10 mouse cellular contexts compared by ENCODE assay signal in the genomic region with DNA sequence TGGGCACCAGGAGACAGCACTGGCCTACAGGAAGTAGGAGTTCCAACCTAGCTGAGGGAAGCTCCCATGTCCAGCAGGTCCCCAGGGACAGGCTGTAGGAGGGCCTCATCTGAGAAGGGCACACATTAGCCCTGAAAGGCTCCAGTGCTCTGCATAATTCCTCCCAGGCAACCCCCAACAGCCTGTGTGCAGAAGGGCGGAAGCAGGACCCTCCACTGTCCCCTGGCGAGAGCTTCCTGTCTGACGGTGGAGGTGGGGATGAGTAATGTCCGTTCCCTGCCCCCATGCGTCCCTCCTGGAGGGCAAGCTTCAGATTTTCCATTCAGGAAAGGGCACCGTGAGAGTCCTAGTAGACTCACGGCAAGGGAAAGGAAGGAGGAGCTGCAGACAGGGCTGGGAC.
DNase-seq lines count a peak whose midpoint lies in the region; ATAC-seq and TF ChIP-seq lines count a peak whose summit lies in the region.
"Had no signal": no experiment of that assay in that cellular context is flagged by ENCODE, and none has a peak within 500 bp of the region (broad histone marks: within the 10 kb centered on the region; RNA-seq: fewer than 3 reads in every experiment).

No protein-coding gene starts in this region.

- peak overlapping the region; percentile 16; the same call in 1 of the 2 replicates for H3K4me2 ChIP-seq in heart, embryonic 14.5 days (ENCODE audit: low read length)
- H3K4me2 ChIP-seq in kidney, embryonic 16.5 days (replicated peaks; ENCODE audit: low read depth, low read length), result no peak overlapping the region
- no peak overlapping the region for H3K4me2 ChIP-seq in midbrain, postnatal 0 days (ENCODE audit: low read depth, low read length, poor library complexity, severe bottlenecking)

- peak overlapping the region; percentile 64 to 75 for H3K27ac ChIP-seq in heart, embryonic 14.5 days (replicated peaks in 1 of 2; ENCODE audit: control insufficient read depth in 1 of 2, insufficient read depth in 1 of 2, low read depth in 2 of 2, low read length in 2 of 2)
- H3K27ac ChIP-seq in embryonic facial prominence, embryonic 10.5 days (replicated peaks), result peak overlapping the region; percentile 27
- peak overlapping the region; percentile 85 for H3K27ac ChIP-seq in kidney, embryonic 16.5 days (ENCODE audit: low read length)
- H3K27ac ChIP-seq in midbrain, postnatal 0 days (ENCODE audit: low read depth, low read length), result no peak overlapping the region

- TF ChIP-seq CTCF in midbrain, postnatal 0 days (IDR thresholded peaks at IDR 0.05), result no peak

- DNase-seq in heart, adult 8-10 months (ENCODE audit: low spot score), result no peak
- DNase-seq in embryonic facial prominence, embryonic 10.5 days (ENCODE audit: low spot score), result no peak
- DNase-seq in lung, postnatal 14 days, result peak; percentile 42
- DNase-seq in left cerebral cortex, adult 8-10 months (ENCODE audit: low spot score in 2 of 2), result no peak
- no peak for DNase-seq in midbrain, postnatal 0 days (ENCODE audit: low spot score)
- DNase-seq: thymus, postnatal 36 days had no signal

- peaks cover 62% of the 10 kb centered on the region for H3K36me3 ChIP-seq in heart, embryonic 14.5 days (ENCODE audit: control insufficient read depth, insufficient read depth, low read length)
- H3K36me3 ChIP-seq in embryonic facial prominence, embryonic 10.5 days (replicated peaks), result peaks cover 91% of the 10 kb centered on the region
- peaks cover 13% of the 10 kb centered on the region; the same call in 1 of the 2 replicates for H3K36me3 ChIP-seq in kidney, embryonic 16.5 days (ENCODE audit: insufficient read depth, low read length)
- H3K36me3 ChIP-seq in midbrain, postnatal 0 days (ENCODE audit: insufficient read depth, low read length), result peaks cover 36% of the 10 kb centered on the region

- H3K4me3 ChIP-seq in heart, embryonic 14.5 days (ENCODE audit: control insufficient read depth in 1 of 2, insufficient read depth in 1 of 2, low read depth in 1 of 2, low read length in 2 of 2), result no peak overlapping the region
- H3K4me3 ChIP-seq in embryonic facial prominence, embryonic 10.5 days, result no peak overlapping the region
- H3K4me3 ChIP-seq in kidney, embryonic 16.5 days (ENCODE audit: low read length), result no peak overlapping the region
- no peak overlapping the region for H3K4me3 ChIP-seq in midbrain, postnatal 0 days (ENCODE audit: low read depth, low read length)

- 32% methylated on average over 7 of the region's 7 CpGs for WGBS in heart, embryonic 14.5 days
- 33% methylated on average over 7 of the region's 7 CpGs for WGBS in embryonic facial prominence, embryonic 10.5 days
- 19% methylated on average over 7 of the region's 7 CpGs for WGBS in kidney, embryonic 16.5 days
- 52% methylated on average over 7 of the region's 7 CpGs for WGBS in midbrain, postnatal 0 days

- no peak for ATAC-seq in heart, embryonic 14.5 days (ENCODE audit: insufficient number of reproducible peaks, insufficient read depth, low FRiP score, low read depth)
- ATAC-seq in kidney, embryonic 16.5 days (ENCODE audit: low FRiP score, low TSS enrichment), result peak; percentile 50
- ATAC-seq in midbrain, postnatal 0 days (ENCODE audit: low FRiP score), result no peak
- ATAC-seq in erythroid progenitor cell, adult 5-6 weeks (replicated peaks; ENCODE audit: low FRiP score, poor library complexity, severe bottlenecking), result no peak

- H3K9me3 ChIP-seq in heart, embryonic 14.5 days (ENCODE audit: control insufficient read depth, low read length), result no peaks in the 10 kb centered on the region
- H3K9me3 ChIP-seq in embryonic facial prominence, embryonic 10.5 days, result no peaks in the 10 kb centered on the region
- H3K9me3 ChIP-seq in kidney, embryonic 16.5 days (ENCODE audit: low read length), result no peaks in the 10 kb centered on the region
- H3K9me3 ChIP-seq in midbrain, postnatal 0 days (ENCODE audit: low read length), result no peaks in the 10 kb centered on the region
- H3K9me3 ChIP-seq: G1E had no signal

- H3K27me3 ChIP-seq in heart, embryonic 14.5 days (ENCODE audit: control insufficient read depth, insufficient read depth, low read length), result no peaks in the 10 kb centered on the region
- H3K27me3 ChIP-seq in embryonic facial prominence, embryonic 10.5 days (replicated peaks; ENCODE audit: low read depth, poor library complexity, severe bottlenecking), result no peaks in the 10 kb centered on the region
- H3K27me3 ChIP-seq in kidney, embryonic 16.5 days (ENCODE audit: insufficient read depth, low read length), result no peaks in the 10 kb centered on the region
- no peaks in the 10 kb centered on the region for H3K27me3 ChIP-seq in midbrain, postnatal 0 days (ENCODE audit: insufficient read depth, low read length)

- peaks cover 69 to 76% of the 10 kb centered on the region in 2 experiments for H3K4me1 ChIP-seq in heart, embryonic 14.5 days (ENCODE audit: control insufficient read depth in 2 of 2, insufficient read depth in 2 of 2, low read length in 2 of 2)
- H3K4me1 ChIP-seq in embryonic facial prominence, embryonic 10.5 days, result peaks cover 81% of the 10 kb centered on the region
- H3K4me1 ChIP-seq in kidney, embryonic 16.5 days (ENCODE audit: insufficient read depth, low read length), result peaks cover 59% of the 10 kb centered on the region
- H3K4me1 ChIP-seq in midbrain, postnatal 0 days (ENCODE audit: insufficient read depth, low read length), result peaks cover 9% of the 10 kb centered on the region

- H3K9ac ChIP-seq in heart, embryonic 14.5 days (ENCODE audit: low read length), result peak overlapping the region; percentile 25; the same call in 1 of the 2 replicates
- H3K9ac ChIP-seq in kidney, embryonic 16.5 days (replicated peaks; ENCODE audit: low read length), result 0 out of 2 replicates have a peak overlapping the region, but pooled peaks have one; percentile 4
- no peak overlapping the region for H3K9ac ChIP-seq in midbrain, postnatal 0 days (replicated peaks; ENCODE audit: low read length, poor library complexity, severe bottlenecking)
